Mouse (Mus musculus) midbrain, embryonic 15.5 days (tissue): ENCODE results near the gene Tspan33. TPM values are rescaled to one million over a fixed set of nuclear protein-coding genes. Genes with fewer than 3 reads are reported as not detected.

Source experiments
- ATAC-seq: fragments of 200-750 bp; cut with Nextera tagmentation; replicated peaks from 2 replicates; pipeline ENCODE4 v1.8.0; 2017; ENCODE audit warnings: moderate TSS enrichment
- H3K27ac ChIP-seq: fragments of 300-500 bp; sonication (generic); 2 replicates; pipeline ENCODE4 v1.5.1; 2015; ENCODE audit warnings: mild to moderate bottlenecking, inconsistent platforms
- H3K27me3 ChIP-seq: fragments of 300-500 bp; sonication (generic); replicated peaks from 2 replicates; pipeline ENCODE4 v1.6.1; 2015; ENCODE audit warnings: inconsistent platforms
- H3K36me3 ChIP-seq: fragments of 300-500 bp; sonication (generic); replicated peaks from 2 replicates; pipeline ENCODE4 v1.6.1; 2015; ENCODE audit warnings: inconsistent platforms
- H3K4me1 ChIP-seq: fragments of 300-500 bp; sonication (generic); 2 replicates; pipeline ENCODE4 v1.6.1; 2015; ENCODE audit warnings: inconsistent platforms
- H3K4me2 ChIP-seq: fragments of 300-500 bp; sonication (generic); 2 replicates; pipeline ENCODE4 v1.6.1; 2015; ENCODE audit warnings: inconsistent platforms, mild to moderate bottlenecking, moderate library complexity
- H3K4me3 ChIP-seq: fragments of 300-500 bp; sonication (generic); 2 replicates; pipeline ENCODE4 v1.5.1; 2015; ENCODE audit warnings: mild to moderate bottlenecking, inconsistent platforms
- H3K9ac ChIP-seq: fragments of 300-500 bp; sonication (generic); 2 replicates; pipeline ENCODE4 v1.6.1; 2015; ENCODE audit warnings: mild to moderate bottlenecking, inconsistent platforms
- H3K9me3 ChIP-seq: fragments of 300-500 bp; sonication (generic); 2 replicates; pipeline ENCODE4 v1.6.1; 2016; ENCODE audit warnings: inconsistent platforms
- WGBS: fragments of 180-500 bp; shearing (Covaris S2); methylation state at CpG from one replicate; pipeline ENCODE4 v1.1.7; 2015; ENCODE audit warnings: mixed read lengths; 5-methylcytosine and 5-hydroxymethylcytosine counted together
- polyA plus RNA-seq: library from polyadenylated mRNA; unstranded; fragments of >200 nt; fragmentation: Nextera tagmentation; extraction: Ambion mirVana; gene quantifications from 2 replicates; pipeline ENCODE4 v1.2.1, GENCODE M21; 2015

The Tspan33 gene
- polyA plus RNA-seq, 1 experiment from 2014 or later, result 6.5 TPM

- no peak overlapping the region for H3K4me2 ChIP-seq
- no peak overlapping the region for H3K4me3 ChIP-seq
- no peak for ATAC-seq
- H3K4me1 ChIP-seq, result no peaks in the 10 kb centered on the region
- H3K9me3 ChIP-seq, result no peaks in the 10 kb centered on the region
- no peak overlapping the region for H3K27ac ChIP-seq
- no peak overlapping the region for H3K9ac ChIP-seq
- WGBS, result 92% methylated on average over 4 of the region's 4 CpGs
- no peaks in the 10 kb centered on the region for H3K36me3 ChIP-seq
- no peaks in the 10 kb centered on the region for H3K27me3 ChIP-seq
Observed at GRCm38 (mm10) chr6:29761282-29761681, 67.3 kb downstream of the Tspan33 start.

GRCm38 (mm10) chr6:29762524-29762923 lies 68.5 kb downstream of the Tspan33 start:
- no peak overlapping the region for H3K4me2 ChIP-seq
- H3K4me3 ChIP-seq, result no peak overlapping the region
- no peaks in the 10 kb centered on the region for H3K27me3 ChIP-seq
- H3K27ac ChIP-seq, result no peak overlapping the region
- no peak for ATAC-seq
- H3K9me3 ChIP-seq, result no peaks in the 10 kb centered on the region
- WGBS, result 73% methylated on average over 4 of the region's 4 CpGs
- no peaks in the 10 kb centered on the region for H3K36me3 ChIP-seq
- H3K4me1 ChIP-seq, result no peaks in the 10 kb centered on the region
- no peak overlapping the region for H3K9ac ChIP-seq

- no peaks in the 10 kb centered on the region for H3K36me3 ChIP-seq
- H3K9ac ChIP-seq, result no peak overlapping the region
- no peak overlapping the region for H3K27ac ChIP-seq
- no peak overlapping the region for H3K4me2 ChIP-seq
- peaks cover 20% of the 10 kb centered on the region for H3K4me1 ChIP-seq
- ATAC-seq, result no peak
- WGBS, result 88% methylated on average over 2 of the region's 2 CpGs
- no peaks in the 10 kb centered on the region for H3K27me3 ChIP-seq
- no peak overlapping the region for H3K4me3 ChIP-seq
- no peaks in the 10 kb centered on the region for H3K9me3 ChIP-seq
Observed at GRCm38 (mm10) chr6:29766874-29767273, 72.9 kb downstream of the Tspan33 start.

Other genes with a start within 250 kb of the Tspan33 start
- 342 and 365 TPM in 2 replicates for gene Atp6v1f, start 226.5 kb upstream of the Tspan33 start, polyA plus RNA-seq
- gene Atp6v1fnb, start 222.8 kb upstream of the Tspan33 start, polyA plus RNA-seq, result 0.27 and 1.0 TPM in 2 replicates
- gene Kcp, start 186.3 kb upstream of the Tspan33 start, polyA plus RNA-seq, result 18.9 and 20.9 TPM in 2 replicates
- gene Irf5, start 167.6 kb upstream of the Tspan33 start, polyA plus RNA-seq, result 2.0 and 2.1 TPM in 2 replicates
- gene Tnpo3, start 84.3 kb upstream of the Tspan33 start, polyA plus RNA-seq, result 87.5 and 93.2 TPM in 2 replicates
- gene Smo, start 41.3 kb downstream of the Tspan33 start, polyA plus RNA-seq, result 12.3 and 14.2 TPM in 2 replicates
- 18.0 and 20.6 TPM in 2 replicates for gene Ahcyl2, start 73.8 kb downstream of the Tspan33 start, polyA plus RNA-seq
- 3.9 and 4.0 TPM in 2 replicates for gene Strip2, start 222.8 kb downstream of the Tspan33 start, polyA plus RNA-seq